Mouse (Mus musculus) liver, postnatal 0 days (tissue): ENCODE measurements around the gene Ptgds.

Experiments
- CTCF ChIP-seq: sonication (generic); IDR thresholded peaks from 2 replicates; pipeline ENCODE4 v1.5.1; 2016; ENCODE audit warnings: antibody characterized with exemption, low read depth
- EP300 ChIP-seq: IDR thresholded peaks from 2 replicates; pipeline ENCODE4 v1.6.1; 2016; ENCODE audit warnings: antibody characterized with exemption, low read depth, mild to moderate bottlenecking

GRCm38 (mm10) chr2:25502726-25503125 lies 32.9 kb upstream of the Ptgds start:
- TF ChIP-seq CTCF: no peak
- TF ChIP-seq EP300: no peak
